Mouse (Mus musculus): ENCODE results near the gene Lgmn.

Lgmn gene

DNA sequence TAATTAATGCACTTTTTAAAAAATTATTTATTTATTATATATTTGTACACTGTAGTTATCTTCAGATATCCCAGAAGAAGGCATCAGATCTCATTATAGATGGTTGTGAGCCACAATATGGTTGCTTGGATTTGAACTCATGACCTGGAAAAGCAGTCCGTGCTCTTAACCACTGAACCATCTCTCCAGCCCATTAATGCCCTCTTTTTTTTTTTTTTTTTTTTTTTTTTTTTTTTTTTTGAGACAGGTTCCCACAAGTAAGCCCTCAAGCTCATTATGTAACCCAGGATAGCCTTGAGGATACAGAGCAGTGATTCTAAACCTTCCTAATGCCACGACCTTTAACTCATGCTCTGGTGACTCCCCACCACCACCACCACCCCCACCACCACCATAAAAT is 48.5 kb downstream of the Lgmn start:
- no peak for DNase-seq (ENCODE audit: low read depth, low spot score)

- DNase-seq (ENCODE audit: low read depth, low spot score), result peak; percentile 83
Measured at GRCm38 (mm10) chr12:102390042-102390441, 49.6 kb downstream of the Lgmn start.

DNA sequence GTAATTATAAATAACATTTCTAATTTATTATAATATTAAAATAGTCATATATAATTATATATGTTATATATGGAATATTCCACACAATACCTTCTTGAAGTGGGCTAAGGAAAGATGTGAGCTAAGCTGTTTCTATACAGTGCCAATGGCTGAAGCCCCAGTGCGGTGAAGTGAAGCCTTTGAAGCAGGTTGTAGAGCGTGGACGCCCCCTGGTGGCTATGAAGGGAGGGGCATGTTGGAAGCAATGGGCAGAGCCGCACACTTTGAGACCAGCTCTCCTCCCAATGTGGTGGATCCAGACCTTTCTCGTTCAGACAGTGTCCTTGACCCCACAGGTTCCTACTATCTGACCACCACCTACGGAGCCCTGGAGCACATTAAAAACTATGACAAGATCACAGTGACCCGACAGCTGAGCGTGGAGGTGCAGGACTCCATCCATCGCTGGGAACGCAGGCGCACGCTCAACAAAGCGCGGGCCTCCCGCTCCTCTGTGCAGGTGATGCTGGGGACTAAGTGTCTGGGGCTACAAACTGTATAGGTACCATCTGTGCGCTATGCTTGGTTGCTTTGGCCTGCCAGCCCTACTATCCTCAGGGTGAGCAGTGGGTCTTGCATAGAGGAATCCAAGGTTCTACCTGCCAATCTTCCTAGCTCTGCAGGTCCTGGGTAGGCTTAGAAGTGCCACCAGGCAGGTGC is 52.2 kb downstream of the Lgmn start:
- DNase-seq (ENCODE audit: low read depth, low spot score), result peak; percentile 88

DNA sequence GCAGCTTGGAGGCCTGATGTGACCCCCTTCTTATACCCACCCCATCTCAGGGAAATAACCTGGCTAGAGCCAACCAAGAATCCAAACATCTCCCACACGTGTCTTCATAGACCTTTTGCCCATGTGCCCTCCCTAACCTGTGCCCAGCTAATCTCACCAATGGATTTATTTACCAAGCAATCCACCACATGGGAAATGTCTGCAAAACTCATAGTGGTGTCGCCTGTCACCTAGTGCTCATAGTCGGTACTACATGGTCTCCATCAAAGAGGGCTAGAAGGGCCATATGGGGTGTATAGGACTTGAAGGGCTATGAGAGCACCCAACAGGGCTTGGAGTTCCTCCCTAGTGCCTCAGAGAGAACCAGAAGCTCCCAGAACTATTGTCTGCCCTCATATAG is 54.8 kb downstream of the Lgmn start:
- DNase-seq (ENCODE audit: low read depth, low spot score), result peak; percentile 59

GRCm38 (mm10) chr12:102383288-102383687 is 56.3 kb downstream of the Lgmn start:
- DNase-seq (ENCODE audit: low read depth, low spot score), result no peak

GRCm38 (mm10) chr12:102382180-102382579 is 57.4 kb downstream of the Lgmn start:
- no peak for DNase-seq (ENCODE audit: low read depth, low spot score)

- no peak for DNase-seq (ENCODE audit: low read depth, low spot score)
Measured at GRCm38 (mm10) chr12:102372322-102372721, 67.3 kb downstream of the Lgmn start.

GRCm38 (mm10) chr12:102370931-102371500 is 68.6 kb downstream of the Lgmn start:
- DNase-seq (ENCODE audit: low read depth, low spot score), result no peak

DNA sequence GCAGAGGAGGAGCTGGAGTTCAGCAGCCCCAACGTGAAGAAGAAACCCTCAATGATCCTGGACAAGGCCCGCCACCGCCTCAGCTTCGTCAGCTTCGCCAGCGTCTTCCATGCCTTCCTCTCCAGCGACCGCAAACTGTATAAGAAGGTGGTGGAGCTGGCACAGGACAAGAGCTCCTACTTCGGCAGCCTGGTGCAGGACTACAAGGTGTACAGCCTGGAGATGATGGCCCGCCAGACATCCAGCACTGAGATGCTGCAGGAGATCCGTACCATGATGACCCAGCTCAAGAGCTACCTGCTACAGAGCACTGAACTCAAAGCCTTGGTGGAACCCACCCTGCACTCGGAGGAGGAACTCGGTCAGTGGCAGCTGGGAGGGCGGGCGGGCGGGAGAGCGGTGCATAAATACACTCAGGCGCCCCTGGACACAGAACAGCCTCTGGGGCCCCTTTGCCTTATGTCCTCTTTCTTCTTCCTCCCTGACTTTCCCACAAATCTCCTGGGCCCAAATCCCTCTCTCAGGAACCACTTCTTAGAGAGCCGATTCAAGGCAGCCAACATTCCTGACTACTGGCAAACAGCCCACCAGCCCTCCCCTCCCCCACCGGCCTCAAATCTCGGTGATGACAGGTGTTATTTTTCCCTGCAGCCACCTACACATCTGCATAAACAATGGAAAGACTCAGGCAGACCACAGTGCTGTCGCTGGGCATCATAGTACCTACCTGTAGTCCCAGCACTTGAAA is 70.0 kb downstream of the Lgmn start:
- DNase-seq (ENCODE audit: low read depth, low spot score), result no peak

GRCm38 (mm10) chr12:102368556-102368955 is 71.1 kb downstream of the Lgmn start:
- no peak for DNase-seq (ENCODE audit: low read depth, low spot score)

DNA sequence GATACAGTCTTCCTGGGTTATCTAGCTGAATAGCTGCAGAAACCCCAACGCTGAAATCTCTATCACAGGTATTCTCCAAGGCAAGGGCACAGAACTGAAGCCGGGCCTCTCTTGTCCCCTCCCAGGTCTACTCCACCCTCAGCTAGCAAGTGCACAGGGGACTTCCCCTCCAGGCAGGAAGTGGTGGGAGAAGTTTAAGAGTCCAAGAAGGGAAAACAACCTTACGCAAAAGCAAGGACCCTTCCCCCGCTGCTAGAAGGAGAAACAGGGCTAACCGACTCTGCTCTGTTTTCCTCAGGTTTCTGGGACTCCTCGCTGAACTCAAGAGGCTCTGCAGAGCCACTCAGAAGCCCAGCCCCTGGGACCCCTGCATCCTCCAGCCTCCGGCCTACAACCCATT is 71.5 kb downstream of the Lgmn start:
- DNase-seq (ENCODE audit: low read depth, low spot score), result no peak

- DNase-seq (ENCODE audit: low read depth, low spot score), result no peak
Measured at GRCm38 (mm10) chr12:102367075-102367474, 72.5 kb downstream of the Lgmn start.

DNA sequence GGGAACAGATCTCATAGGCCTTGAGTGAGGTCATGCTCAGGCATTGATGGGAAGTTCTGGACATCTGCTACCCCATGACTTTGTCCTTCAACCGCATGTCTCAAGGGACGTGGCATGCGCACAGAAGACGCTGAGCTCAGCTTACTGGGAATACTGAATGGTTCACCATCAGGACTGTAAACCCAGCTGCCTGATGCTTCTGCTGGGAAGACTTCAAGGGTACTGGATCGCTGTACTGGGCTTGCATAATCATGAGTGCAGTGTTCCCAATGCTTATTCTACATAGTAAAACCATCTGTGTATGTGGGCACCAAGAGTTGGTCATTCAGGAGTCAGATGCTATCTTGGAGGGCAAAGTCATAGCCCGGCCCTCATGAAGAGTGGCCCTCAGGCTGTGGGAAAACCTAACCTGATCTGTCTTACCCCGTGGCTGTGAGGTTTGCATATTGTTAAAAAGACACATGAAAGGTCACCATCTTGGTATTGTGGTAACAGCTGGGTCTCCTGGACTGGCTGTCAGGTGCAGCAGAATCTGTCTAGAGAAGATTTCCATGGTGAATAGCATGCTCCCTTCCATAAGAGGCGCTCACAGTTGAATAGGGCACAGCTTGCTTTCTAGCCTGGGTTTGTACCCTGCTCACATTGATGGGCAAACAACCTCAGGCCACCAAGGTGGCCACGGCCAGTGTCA is 73.3 kb downstream of the Lgmn start:
- DNase-seq (ENCODE audit: low read depth, low spot score), result no peak

GRCm38 (mm10) chr12:102365016-102365415 is 74.6 kb downstream of the Lgmn start:
- no peak for DNase-seq (ENCODE audit: low read depth, low spot score)

DNA sequence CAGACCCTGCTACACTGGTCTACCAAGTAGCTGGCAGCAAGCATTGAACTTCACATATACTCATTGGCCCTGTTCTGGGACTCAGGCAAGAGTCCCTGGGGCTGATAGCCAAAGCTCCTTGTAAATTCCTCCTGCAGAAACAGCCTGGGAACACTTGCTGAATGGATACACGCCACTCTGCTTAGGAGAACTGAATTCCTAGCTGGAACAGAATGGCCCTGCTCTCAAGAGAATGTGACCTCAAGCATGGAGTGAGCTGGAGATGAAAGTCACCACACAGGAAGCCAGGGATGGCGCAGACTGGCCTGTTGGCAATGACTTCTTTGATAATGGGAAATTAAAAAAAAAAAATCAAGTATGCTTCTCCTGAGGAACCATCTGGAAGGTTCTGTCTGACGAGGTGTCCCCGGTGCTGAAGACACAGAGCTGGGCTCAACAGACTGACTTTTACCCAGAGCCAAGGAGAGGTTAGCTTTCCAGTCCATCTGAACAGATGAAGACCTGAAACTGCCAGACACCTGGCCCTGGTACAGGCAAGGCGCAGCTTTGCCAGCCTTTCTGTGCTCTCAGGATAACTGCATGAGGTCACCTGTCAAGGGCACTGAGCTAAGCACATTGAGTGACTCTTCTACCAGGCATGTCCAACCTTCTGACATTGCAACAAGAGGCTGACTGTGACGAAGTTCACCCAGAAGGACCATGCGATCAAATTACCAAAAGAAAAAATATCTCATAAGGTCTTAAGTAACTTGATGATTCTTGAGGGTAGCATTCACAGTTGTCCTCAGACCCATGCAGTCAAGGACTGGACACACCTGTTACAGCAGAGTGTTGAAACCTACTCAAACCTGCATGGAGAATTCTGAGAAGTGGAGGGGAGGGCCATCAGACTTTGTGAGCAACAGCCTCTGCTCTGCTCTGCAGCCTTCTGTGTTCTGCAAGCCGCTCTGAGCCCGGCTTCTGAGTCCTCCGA is 78.1 kb downstream of the Lgmn start:
- DNase-seq (ENCODE audit: low read depth, low spot score), result no peak

DNA sequence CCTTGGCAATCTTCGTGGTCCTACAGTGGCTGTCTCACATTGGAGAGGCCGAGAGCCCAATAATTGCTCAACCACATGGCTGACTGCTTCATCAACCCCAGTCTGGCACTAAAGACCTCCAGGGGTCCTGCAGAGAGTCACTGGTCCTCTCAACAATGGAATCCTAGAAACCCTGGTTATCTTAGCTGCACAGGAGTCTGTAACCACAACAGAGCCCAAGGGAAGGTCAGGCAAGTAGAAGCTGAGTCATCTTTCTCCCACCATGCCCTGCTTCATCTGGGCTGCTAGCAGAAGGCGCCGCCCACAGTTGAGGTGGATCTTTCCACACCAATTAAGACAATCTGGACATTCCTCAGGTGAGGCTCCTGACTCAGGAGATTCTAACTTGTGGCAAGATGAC is 80.2 kb downstream of the Lgmn start:
- no peak for DNase-seq (ENCODE audit: low read depth, low spot score)

- no peak for DNase-seq (ENCODE audit: low read depth, low spot score)
Measured at GRCm38 (mm10) chr12:102356781-102357180, 82.8 kb downstream of the Lgmn start.

- DNase-seq (ENCODE audit: low read depth, low spot score), result no peak
Measured at GRCm38 (mm10) chr12:102355784-102356183, 83.8 kb downstream of the Lgmn start.

DNA sequence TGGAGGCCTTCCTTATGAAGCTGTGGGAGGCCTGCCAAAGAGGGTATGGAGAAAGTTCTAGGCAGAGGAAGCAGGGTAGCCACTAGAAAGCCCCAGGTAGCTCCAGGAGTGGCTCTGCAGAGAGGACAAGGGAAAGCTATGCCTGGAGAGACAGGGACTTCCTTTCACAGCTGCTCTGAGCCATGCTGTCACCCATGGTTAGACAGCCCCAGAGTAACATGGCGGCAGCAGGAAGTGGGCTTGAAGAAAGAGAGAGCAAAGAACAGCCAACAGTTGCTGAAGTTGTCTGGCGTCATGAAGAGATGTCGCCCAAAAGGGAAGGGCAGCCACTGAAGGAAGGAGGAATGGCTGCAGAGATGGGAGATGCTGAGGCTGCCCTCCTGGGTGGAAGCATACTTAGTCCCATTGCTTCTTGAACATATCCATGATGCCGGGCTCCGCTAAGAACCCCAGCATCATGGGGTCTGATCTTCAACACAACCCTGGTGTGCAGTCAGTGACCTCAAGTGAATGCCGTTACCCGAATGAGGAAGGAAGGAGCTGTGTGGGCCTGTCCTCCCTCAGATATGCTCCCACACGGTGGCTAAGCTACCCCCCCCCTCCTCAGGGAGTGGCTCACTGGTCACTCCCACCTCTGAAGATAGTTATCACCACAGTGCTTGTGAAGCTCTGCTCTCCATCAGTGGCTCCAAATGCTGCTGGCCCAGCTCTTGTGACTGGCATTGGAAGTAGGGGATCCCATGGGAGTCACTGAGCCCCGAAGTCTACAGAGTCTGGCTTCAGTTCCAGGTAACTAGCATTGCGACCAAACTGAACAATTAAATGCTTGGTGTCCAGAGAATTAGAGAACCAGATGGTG is 85.3 kb downstream of the Lgmn start:
- no peak for DNase-seq (ENCODE audit: low read depth, low spot score)

GRCm38 (mm10) chr12:102350997-102351396 is 88.6 kb downstream of the Lgmn start:
- no peak for DNase-seq (ENCODE audit: low read depth, low spot score)
